Mouse (Mus musculus) cerebellum, adult 11 months (tissue): ENCODE measurements around the gene 1600014C23Rik.

Experiments
- DNase-seq: peaks from one replicate; pipeline ENCODE4 v3.0.0; 2022

The 1600014C23Rik gene

GRCm38 (mm10) chr17:45723732-45724573, 9.7 kb downstream of the 1600014C23Rik start:
- peak; percentile 79 for DNase-seq

GRCm38 (mm10) chr17:45718323-45718722, 15.3 kb downstream of the 1600014C23Rik start:
- peak; percentile 68 for DNase-seq

- no peak for DNase-seq
Observed at GRCm38 (mm10) chr17:45711525-45711924, 22.1 kb downstream of the 1600014C23Rik start.

GRCm38 (mm10) chr17:45710407-45710806, 23.2 kb downstream of the 1600014C23Rik start:
- DNase-seq = no peak

GRCm38 (mm10) chr17:45709829-45710228, 23.8 kb downstream of the 1600014C23Rik start:
- no peak for DNase-seq

GRCm38 (mm10) chr17:45708179-45708578, 25.5 kb downstream of the 1600014C23Rik start:
- DNase-seq = no peak

- no peak for DNase-seq
Observed at GRCm38 (mm10) chr17:45707376-45707775, 26.3 kb downstream of the 1600014C23Rik start.

- DNase-seq = no peak
Observed at GRCm38 (mm10) chr17:45706796-45707195, 26.8 kb downstream of the 1600014C23Rik start.

- DNase-seq = no peak
Observed at GRCm38 (mm10) chr17:45703187-45703586, 30.5 kb downstream of the 1600014C23Rik start.

- DNase-seq = no peak
Observed at GRCm38 (mm10) chr17:45702254-45702653, 31.4 kb downstream of the 1600014C23Rik start.

- DNase-seq = no peak
Observed at GRCm38 (mm10) chr17:45701236-45701591, 32.4 kb downstream of the 1600014C23Rik start.

GRCm38 (mm10) chr17:45700496-45701235, 33.0 kb downstream of the 1600014C23Rik start:
- no peak for DNase-seq

- DNase-seq = no peak
Observed at GRCm38 (mm10) chr17:45699039-45699740, 34.5 kb downstream of the 1600014C23Rik start.

GRCm38 (mm10) chr17:45698368-45698767, 35.3 kb downstream of the 1600014C23Rik start:
- no peak for DNase-seq

- no peak for DNase-seq
Observed at GRCm38 (mm10) chr17:45696981-45697380, 36.7 kb downstream of the 1600014C23Rik start.

- DNase-seq = no peak
Observed at GRCm38 (mm10) chr17:45695227-45696120, 38.2 kb downstream of the 1600014C23Rik start.

GRCm38 (mm10) chr17:45693812-45694565, 39.7 kb downstream of the 1600014C23Rik start:
- DNase-seq = no peak

- no peak for DNase-seq
Observed at GRCm38 (mm10) chr17:45692159-45692558, 41.5 kb downstream of the 1600014C23Rik start.

- no peak for DNase-seq
Observed at GRCm38 (mm10) chr17:45690044-45690443, 43.6 kb downstream of the 1600014C23Rik start.

- no peak for DNase-seq
Observed at GRCm38 (mm10) chr17:45689120-45689519, 44.5 kb downstream of the 1600014C23Rik start.

GRCm38 (mm10) chr17:45686716-45687115, 46.9 kb downstream of the 1600014C23Rik start, which contains the start of gene Tmem63b:
TSS of gene Tmem63b (minus strand) at chr17:45686905.
- DNase-seq = no peak
